Mouse (Mus musculus) MEL (cell line): ENCODE results near the gene Aff3. TPM values are rescaled to one million over a fixed set of nuclear protein-coding genes. Genes with fewer than 3 reads are reported as not detected.

Experiments used
- DNase-seq: peaks from one replicate; pipeline ENCODE4 v3.0.0; 2011; ENCODE audit warnings: low read depth, low spot score
- H3K27ac ChIP-seq: 2 replicates; pipeline ENCODE4 v1.5.1; 2012; ENCODE audit warnings: low read depth, mild to moderate bottlenecking, control low read depth, low read length, moderate library complexity; ENCODE audit not compliant: control insufficient read depth
- H3K27me3 ChIP-seq, 2 experiments: fragments of 150-350 bp in 1 of 2; sonication (generic) in 1 of 2; 2 replicates each; pipeline ENCODE4 v1.6.1; 2012; ENCODE audit warnings: low read length in 2 of 2, mild to moderate bottlenecking in 2 of 2, improper control_type of control experiment in 1 of 2, moderate library complexity in 1 of 2; ENCODE audit not compliant: insufficient read depth in 2 of 2, control insufficient read depth in 1 of 2
- H3K36me3 ChIP-seq, 2 experiments: 2 replicates each; pipeline ENCODE4 v1.6.1; 2012 to 2014; ENCODE audit warnings: low read length in 2 of 2, improper control_type of control experiment in 1 of 2, inconsistent platforms in 1 of 2, mild to moderate bottlenecking in 1 of 2; ENCODE audit not compliant: insufficient read depth in 2 of 2, control insufficient read depth in 1 of 2
- H3K4me1 ChIP-seq, 2 experiments: fragments of 150-350 bp in 1 of 2; sonication (generic) in 1 of 2; 2 replicates each; pipeline ENCODE4 v1.6.1; 2012; ENCODE audit warnings: low read length in 2 of 2, improper control_type of control experiment in 1 of 2, mild to moderate bottlenecking in 1 of 2; ENCODE audit not compliant: insufficient read depth in 2 of 2, control insufficient read depth in 1 of 2
- H3K4me3 ChIP-seq, 2 experiments: fragments of 150-350 bp in 1 of 2; sonication (generic) in 1 of 2; 2 replicates each; pipeline ENCODE4 v1.5.1; 2012; ENCODE audit warnings: low read depth in 2 of 2, low read length in 2 of 2, mild to moderate bottlenecking in 2 of 2, moderate library complexity in 2 of 2, control low read depth in 1 of 2, improper control_type of control experiment in 1 of 2; ENCODE audit not compliant: control insufficient read depth in 1 of 2, insufficient read depth in 1 of 2
- H3K79me2 ChIP-seq: 2 replicates; pipeline ENCODE4 v1.6.1; 2012; ENCODE audit warnings: mild to moderate bottlenecking, low read length, moderate library complexity; ENCODE audit not compliant: control insufficient read depth, poor library complexity, insufficient read depth
- H3K9ac ChIP-seq: 2 replicates; pipeline ENCODE4 v1.6.1; 2012; ENCODE audit warnings: low read depth, mild to moderate bottlenecking, control low read depth, low read length, moderate library complexity; ENCODE audit not compliant: control insufficient read depth, poor library complexity, severe bottlenecking
- H3K9me3 ChIP-seq: fragments of 150-350 bp; sonication (generic); replicated peaks from 2 replicates; pipeline ENCODE4 v1.6.1; 2012; ENCODE audit warnings: mild to moderate bottlenecking, low read length, improper control_type of control experiment, moderate library complexity; ENCODE audit not compliant: insufficient read depth
- CHD1 ChIP-seq: IDR thresholded peaks from 2 replicates; pipeline ENCODE4 v1.6.1; 2012; ENCODE audit warnings: low read depth, mild to moderate bottlenecking, inconsistent platforms, low read length, improper control_type of control experiment
- CHD2 ChIP-seq: IDR thresholded peaks from 2 replicates; pipeline ENCODE4 v1.6.1; 2011; ENCODE audit warnings: low read length, improper control_type of control experiment
- E2F4 ChIP-seq: IDR thresholded peaks from 2 replicates; pipeline ENCODE4 v1.6.1; 2011; ENCODE audit warnings: low read depth, low read length, improper control_type of control experiment, borderline replicate concordance
- ELF1 ChIP-seq: IDR thresholded peaks from 2 replicates; pipeline ENCODE4 v1.6.1; 2014; ENCODE audit warnings: low read depth, mild to moderate bottlenecking, inconsistent platforms, low read length, improper control_type of control experiment, moderate library complexity
- EP300 ChIP-seq, 2 experiments: IDR thresholded peaks; 2 replicates each; pipeline ENCODE4 v1.6.1; 2011; ENCODE audit warnings: improper control_type of control experiment in 2 of 2, low read length in 2 of 2, low read depth in 1 of 2, mild to moderate bottlenecking in 1 of 2
- ETS1 ChIP-seq: IDR thresholded peaks from 2 replicates; pipeline ENCODE4 v1.6.1; 2012; ENCODE audit warnings: low read depth, mild to moderate bottlenecking, inconsistent platforms, low read length, improper control_type of control experiment, moderate library complexity
- GABPA ChIP-seq: IDR thresholded peaks from 2 replicates; pipeline ENCODE4 v1.6.1; 2012; ENCODE audit warnings: low read depth, mild to moderate bottlenecking, inconsistent platforms, low read length, improper control_type of control experiment, moderate library complexity
- GATA1 ChIP-seq: IDR thresholded peaks from 2 replicates; pipeline ENCODE4 v1.6.1; 2011; ENCODE audit warnings: low read depth, low read length, improper control_type of control experiment
- HCFC1 ChIP-seq: IDR thresholded peaks from 2 replicates; pipeline ENCODE4 v1.6.1; 2012; ENCODE audit warnings: low read depth, mild to moderate bottlenecking, inconsistent platforms, low read length, improper control_type of control experiment, moderate library complexity
- KAT2A ChIP-seq: conservative IDR thresholded peaks from 2 replicates; pipeline ENCODE4 v1.6.1; 2012; ENCODE audit warnings: low read depth, low read length, improper control_type of control experiment, inconsistent platforms
- MAFK ChIP-seq: IDR thresholded peaks from 2 replicates; pipeline ENCODE4 v1.6.1; 2011; ENCODE audit warnings: low read depth, mild to moderate bottlenecking, low read length, improper control_type of control experiment, borderline replicate concordance
- MAX ChIP-seq: IDR thresholded peaks from 2 replicates; pipeline ENCODE4 v1.6.1; 2011; ENCODE audit warnings: low read length, improper control_type of control experiment
- MXI1 ChIP-seq: IDR thresholded peaks from 2 replicates; pipeline ENCODE4 v1.6.1; 2011; ENCODE audit warnings: mild to moderate bottlenecking, low read depth, low read length, improper control_type of control experiment
- MYB ChIP-seq: IDR thresholded peaks from 2 replicates; pipeline ENCODE4 v1.6.1; 2011; ENCODE audit warnings: mild to moderate bottlenecking, low read depth, low read length, improper control_type of control experiment
- MYC ChIP-seq: IDR thresholded peaks from 2 replicates; pipeline ENCODE4 v1.6.1; 2011; ENCODE audit warnings: low read depth, mild to moderate bottlenecking, low read length, improper control_type of control experiment, moderate library complexity
- NRF1 ChIP-seq: IDR thresholded peaks from 2 replicates; pipeline ENCODE4 v1.6.1; 2014; ENCODE audit warnings: low read depth, mild to moderate bottlenecking, inconsistent platforms, low read length, improper control_type of control experiment, moderate library complexity; ENCODE audit not compliant: poor library complexity, insufficient read depth, severe bottlenecking
- RAD21 ChIP-seq: IDR thresholded peaks from 2 replicates; pipeline ENCODE4 v1.6.1; 2011; ENCODE audit warnings: mild to moderate bottlenecking, low read depth, low read length, improper control_type of control experiment
- SMC3 ChIP-seq: IDR thresholded peaks from 2 replicates; pipeline ENCODE4 v1.6.1; 2011; ENCODE audit warnings: low read depth, low read length, improper control_type of control experiment
- TAL1 ChIP-seq: IDR thresholded peaks from 2 replicates; pipeline ENCODE4 v1.6.1; 2012; ENCODE audit warnings: mild to moderate bottlenecking, inconsistent platforms, low read length, moderate library complexity, mixed read lengths
- TBP ChIP-seq: IDR thresholded peaks from 2 replicates; pipeline ENCODE4 v1.8.0; 2011; ENCODE audit warnings: low read depth, low read length, improper control_type of control experiment
- TCF12 ChIP-seq: IDR thresholded peaks from 2 replicates; pipeline ENCODE4 v1.6.1; 2014; ENCODE audit warnings: low read depth, mild to moderate bottlenecking, inconsistent platforms, low read length, improper control_type of control experiment, moderate library complexity
- UBTF ChIP-seq: IDR thresholded peaks from 2 replicates; pipeline ENCODE4 v1.6.1; 2012; ENCODE audit warnings: low read depth, mild to moderate bottlenecking, inconsistent platforms, low read length, improper control_type of control experiment, moderate library complexity, borderline replicate concordance; ENCODE audit not compliant: insufficient read depth
- USF1 ChIP-seq: IDR thresholded peaks from 2 replicates; pipeline ENCODE4 v1.6.1; 2014; ENCODE audit warnings: low read depth, mild to moderate bottlenecking, inconsistent platforms, low read length, improper control_type of control experiment, moderate library complexity
- USF2 ChIP-seq, 2 experiments: IDR thresholded peaks; 2 replicates each; pipeline ENCODE4 v1.6.1; 2011 to 2012; ENCODE audit warnings: improper control_type of control experiment in 2 of 2, low read length in 2 of 2, borderline replicate concordance in 1 of 2, inconsistent platforms in 1 of 2, low read depth in 1 of 2, mild to moderate bottlenecking in 1 of 2; ENCODE audit not compliant: insufficient read depth in 1 of 2
- ZC3H11A ChIP-seq: IDR thresholded peaks from 2 replicates; pipeline ENCODE4 v1.6.1; 2012; ENCODE audit warnings: low read depth, mild to moderate bottlenecking, inconsistent platforms, low read length, improper control_type of control experiment
- ZMIZ1 ChIP-seq: IDR thresholded peaks from 2 replicates; pipeline ENCODE4 v1.6.1; 2012; ENCODE audit warnings: low read depth, mild to moderate bottlenecking, inconsistent platforms, low read length, improper control_type of control experiment, moderate library complexity
- polyA plus RNA-seq, 2 experiments: library from polyadenylated mRNA; stranded (reverse) in 1 of 2; unstranded in 1 of 2; fragments of >175 nt in 1 of 2; fragments of >200 nt in 1 of 2; gene quantifications; 2 replicates each; pipeline versions ENCODE4 v1.2.1 to v1.2.4; 2012; ENCODE audit warnings: low replicate concordance in 2 of 2, low read depth in 1 of 2; ENCODE audit not compliant: insufficient read length in 2 of 2, insufficient read depth in 1 of 2, missing spikeins in 1 of 2
- total RNA-seq: library from RNA; depleted of rRNA; stranded (reverse); fragments of 300-350 nt; gene quantifications from 2 replicates; pipeline ENCODE4 v1.2.3, GENCODE M21; 2012

Aff3 gene
- total and polyA plus RNA-seq, 3 experiments = 18.5 to 41.1 (median 25.4) TPM

GRCm38 (mm10) chr1:38488667-38489210 is 176.0 kb downstream of the Aff3 start (continued):
- no peak for TF ChIP-seq ETS1
- TF ChIP-seq E2F4 = no peak

DNA sequence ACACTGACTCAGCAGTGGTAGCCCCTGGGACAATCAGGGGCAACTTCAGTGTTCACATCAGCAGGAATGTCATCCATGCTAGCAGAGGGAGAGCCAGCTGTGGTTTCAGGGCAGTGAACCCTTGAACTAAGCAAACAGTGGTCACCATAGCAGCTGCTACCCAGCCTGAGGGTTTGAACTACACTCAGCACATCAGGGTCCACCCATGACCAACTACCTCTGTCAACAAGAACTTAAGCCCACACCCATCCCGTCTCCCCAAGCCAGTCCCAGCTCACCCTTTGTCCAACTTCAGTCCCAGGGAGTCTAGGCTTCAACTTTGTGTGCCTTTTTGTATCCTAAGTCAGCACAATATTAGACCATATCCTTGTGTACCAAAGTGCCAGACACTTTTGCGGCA is 176.9 kb downstream of the Aff3 start:
- no peak overlapping the region for H3K4me3 ChIP-seq
- H3K79me2 ChIP-seq = no peaks in the 10 kb centered on the region
- no peak overlapping the region for H3K27ac ChIP-seq
- H3K9ac ChIP-seq = no peak overlapping the region
- no peaks in the 10 kb centered on the region; a peak in 1 of 4 replicates for H3K4me1 ChIP-seq
- H3K9me3 ChIP-seq = no peaks in the 10 kb centered on the region
- TF ChIP-seq CHD1 = no peak
- no peak for TF ChIP-seq ZMIZ1
- TF ChIP-seq ZC3H11A = no peak
- TF ChIP-seq MYC = no peak
- TF ChIP-seq TAL1 = no peak
- TF ChIP-seq EP300 (IDR thresholded peaks at IDR 0.05; ENCODE audit: low read depth in 1 of 2, low read length in 2 of 2) = no peak
- TF ChIP-seq MYB = no peak
- no peak for TF ChIP-seq TCF12
- TF ChIP-seq SMC3 = no peak
- no peak for TF ChIP-seq USF1
- no peak for TF ChIP-seq NRF1
- no peak for TF ChIP-seq GABPA
- no peak for TF ChIP-seq TBP
- no peak for TF ChIP-seq UBTF
- no peak for TF ChIP-seq HCFC1
- TF ChIP-seq, all 39 proteins: peak for 0
- DNase-seq = no peak
- Histone ChIP-seq H3K36me3 (no peaks in the 10 kb centered on the region; a peak in 2 of 4 replicates), H3K27me3 (no peaks in the 10 kb centered on the region)

- no peak overlapping the region for H3K4me3 ChIP-seq
- no peak for DNase-seq
- no peaks in the 10 kb centered on the region for H3K9me3 ChIP-seq
- no peak for TF ChIP-seq KAT2A
- no peak for TF ChIP-seq EP300 (IDR thresholded peaks at IDR 0.05; ENCODE audit: low read depth in 1 of 2, low read length in 2 of 2)
- no peak for TF ChIP-seq CHD2
- TF ChIP-seq NRF1 = no peak
- TF ChIP-seq ZMIZ1 = no peak
- TF ChIP-seq GABPA = no peak
- TF ChIP-seq HCFC1 = no peak
- no peak for TF ChIP-seq MYB
- TF ChIP-seq USF2 (IDR thresholded peaks at IDR 0.05; ENCODE audit: borderline replicate concordance in 1 of 2, insufficient read depth in 1 of 2, low read depth in 1 of 2, low read length in 2 of 2) = no peak
- TF ChIP-seq MAFK = no peak
- no peak for TF ChIP-seq MAX
- TF ChIP-seq GATA1 = no peak
- no peak for TF ChIP-seq USF1
- TF ChIP-seq ZC3H11A = no peak
- no peak for TF ChIP-seq TCF12
- no peak for TF ChIP-seq MXI1
- TF ChIP-seq RAD21 = no peak
- no peak for TF ChIP-seq ELF1
- no peak for TF ChIP-seq TBP
- TF ChIP-seq, all 39 proteins: peak for 0
- Histone ChIP-seq H3K9ac (no peak overlapping the region), H3K36me3 (peaks cover 0 to 12% of the 10 kb centered on the region in 2 experiments; a peak in 2 of 4 replicates), H3K27ac (no peak overlapping the region), H3K4me1 (peaks cover 0 to 18% of the 10 kb centered on the region in 2 experiments; a peak in 2 of 4 replicates), H3K79me2 (no peaks in the 10 kb centered on the region), H3K27me3 (no peaks in the 10 kb centered on the region)
Observed at GRCm38 (mm10) chr1:38483191-38483590, 181.6 kb downstream of the Aff3 start.
